Mouse (Mus musculus) large intestine, adult 2 months (tissue): ENCODE measurements at regions not wholly inside any gene's neighbourhood (a gene's known extent, or its start where the extent isn't known, plus 50 kb on each side); places are given as distances from the start of the nearest gene placed in this dataset.

Experiments
- DNase-seq: peaks from one replicate; pipeline ENCODE4 v3.0.0-alpha.2; 2012; ENCODE audit warnings: low read depth, low spot score
- WGBS: fragments of 180-500 bp; shearing (Covaris S2); methylation state at CpG from one replicate; pipeline ENCODE4 v1.1.7; 2018; 5-methylcytosine and 5-hydroxymethylcytosine counted together

DNA sequence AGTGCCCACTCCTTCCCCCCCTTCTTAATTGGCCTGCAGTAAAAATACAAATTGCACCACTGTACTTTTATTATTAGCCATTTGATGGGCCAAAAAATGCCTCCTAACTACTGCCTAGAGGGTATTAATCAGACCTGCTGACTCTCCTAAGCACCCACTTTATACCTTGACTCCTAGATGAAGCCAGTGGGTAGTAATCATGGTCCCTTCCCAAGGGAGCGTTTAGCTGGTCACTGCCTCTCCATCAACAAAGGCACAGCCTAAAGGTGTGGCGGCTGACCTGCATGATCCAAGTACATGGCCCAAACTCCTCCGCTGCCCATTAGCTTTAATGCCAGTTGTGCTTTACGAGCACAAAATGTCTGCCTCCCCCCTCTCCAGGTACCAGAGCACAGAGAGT is 296.9 kb upstream of the Noct start:
- 84% methylated on average over 4 of the region's 4 CpGs for WGBS
- no peak for DNase-seq

GRCm38 (mm10) chr3:50929013-50929412 is 295.2 kb upstream of the Noct start:
- WGBS = 67% methylated on average over 1 of the region's 1 CpGs
- DNase-seq = no peak

DNA sequence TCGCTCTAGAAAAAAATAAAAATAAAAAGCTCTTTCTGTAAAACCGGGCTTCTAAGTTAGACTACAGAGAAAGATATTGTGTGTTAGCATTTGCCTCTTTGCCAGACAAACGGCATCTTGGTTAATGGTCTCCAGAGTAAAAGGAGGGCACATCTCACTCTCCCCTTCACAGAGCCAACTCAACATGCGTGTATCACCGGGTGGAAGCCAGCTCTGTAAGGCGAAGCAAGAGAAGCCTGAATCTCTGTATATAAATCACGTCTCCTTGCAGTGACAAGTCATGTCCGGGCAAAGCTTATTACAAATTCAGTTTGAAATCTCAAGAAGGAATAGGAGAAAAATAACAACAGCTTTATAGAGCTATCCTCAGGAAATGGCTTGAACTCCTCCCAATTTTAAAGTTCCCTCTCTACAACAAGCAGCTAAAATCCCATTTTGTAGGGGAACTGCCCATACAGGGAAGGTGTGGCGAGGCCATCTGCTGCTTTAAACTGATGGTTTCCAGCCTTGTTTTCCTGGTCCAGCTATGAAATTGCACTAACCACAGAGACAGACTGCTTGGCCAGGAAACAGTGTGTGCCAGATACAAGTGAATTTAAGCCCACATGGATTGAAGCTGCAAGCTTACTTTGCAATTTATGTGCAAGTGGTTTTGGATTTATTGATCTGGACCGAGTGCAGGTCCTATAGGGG is 291.7 kb upstream of the Noct start:
- no peak for DNase-seq
- 68% methylated on average over 10 of the region's 10 CpGs for WGBS

DNA sequence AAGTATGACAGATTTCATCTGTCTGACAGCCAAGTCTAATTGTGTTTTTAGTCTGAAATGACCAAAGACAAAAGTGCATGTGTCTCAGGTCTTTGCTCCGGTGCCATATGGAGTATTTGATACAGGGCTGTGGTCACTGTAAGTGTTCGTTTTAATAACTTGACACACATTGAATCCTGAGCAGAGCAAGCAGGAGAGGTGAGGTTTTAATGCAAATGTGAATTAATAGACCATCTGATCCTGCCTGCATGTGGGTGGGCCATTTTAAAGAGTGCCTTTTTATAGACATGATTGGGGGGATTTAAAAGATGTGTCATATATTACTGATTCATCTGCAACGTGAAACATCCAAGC is 291.2 kb upstream of the Noct start:
- WGBS = 71% methylated on average over 3 of the region's 3 CpGs
- DNase-seq = no peak

DNA sequence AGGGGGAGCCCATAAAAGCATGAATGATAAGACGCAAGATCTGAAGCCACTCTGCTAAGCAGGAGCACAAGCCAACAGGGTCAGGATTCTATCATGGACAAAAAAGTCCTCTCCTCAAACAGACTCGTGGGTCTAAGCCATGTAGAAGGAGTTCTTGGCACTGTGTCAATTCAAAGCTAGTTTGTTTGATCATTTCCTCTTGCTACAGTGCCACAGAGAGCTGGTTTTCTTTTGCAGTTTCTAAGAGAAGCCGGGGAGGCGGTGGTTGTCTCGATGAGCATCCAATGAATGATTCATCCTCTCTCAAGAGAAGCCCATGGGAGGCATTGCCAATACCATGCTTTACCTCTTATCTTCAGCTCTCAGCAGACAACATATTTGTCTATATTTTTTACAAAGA is 284.6 kb upstream of the Noct start:
- WGBS = 53% methylated on average over 5 of the region's 5 CpGs
- DNase-seq = no peak

DNA sequence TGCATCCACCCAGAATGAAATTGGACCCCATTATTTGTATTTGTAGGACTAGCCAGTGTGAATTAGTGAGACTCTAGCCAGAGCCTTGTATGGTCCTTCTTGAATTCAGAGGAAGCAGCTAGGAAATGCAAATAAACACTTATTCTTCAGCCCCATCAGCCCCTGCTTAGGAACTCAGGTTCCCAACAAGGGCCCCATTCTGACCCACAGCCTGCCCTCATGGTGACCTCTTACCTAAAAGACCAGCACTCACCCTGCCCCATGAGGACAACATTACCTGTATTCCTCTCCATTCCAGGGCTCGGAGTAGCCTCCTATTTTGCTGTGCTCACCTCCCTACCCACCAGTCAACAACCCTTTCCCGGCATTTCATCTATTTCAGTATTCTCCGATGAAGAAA is 283.6 kb upstream of the Noct start:
- no peak for DNase-seq
- WGBS = 66% methylated on average over 3 of the region's 3 CpGs

- WGBS = 85% methylated on average over 6 of the region's 6 CpGs
Observed at GRCm38 (mm10) chr3:50953456-50953855, 270.8 kb upstream of the Noct start.

GRCm38 (mm10) chr3:50970386-50970785 is 253.9 kb upstream of the Noct start:
- WGBS = 89% methylated on average over 2 of the region's 2 CpGs
- no peak for DNase-seq

More at GRCm38 (mm10) chr3:50953456-50953855, 270.8 kb upstream of the Noct start:
- DNase-seq = no peak

DNA sequence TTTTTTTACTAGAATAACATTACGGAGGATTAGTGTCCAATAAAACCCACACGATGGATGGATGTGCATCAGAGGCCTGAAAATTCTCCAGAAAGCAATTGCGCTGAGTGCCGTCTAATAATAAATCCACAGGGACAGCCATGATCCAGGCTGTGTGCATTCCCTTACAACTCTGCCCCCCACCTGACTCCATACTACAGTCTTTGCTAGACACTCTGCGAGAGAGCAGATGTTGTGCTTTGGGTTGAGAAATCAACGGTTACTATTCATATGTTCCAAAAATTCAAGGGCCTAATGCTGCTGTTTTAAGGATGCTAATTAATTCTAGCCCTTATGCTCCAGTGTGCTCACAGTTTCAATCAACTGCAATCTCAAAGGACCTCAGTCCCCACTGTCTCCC is 251.2 kb upstream of the Noct start:
- WGBS = 83% methylated on average over 6 of the region's 6 CpGs
- DNase-seq = no peak

DNA sequence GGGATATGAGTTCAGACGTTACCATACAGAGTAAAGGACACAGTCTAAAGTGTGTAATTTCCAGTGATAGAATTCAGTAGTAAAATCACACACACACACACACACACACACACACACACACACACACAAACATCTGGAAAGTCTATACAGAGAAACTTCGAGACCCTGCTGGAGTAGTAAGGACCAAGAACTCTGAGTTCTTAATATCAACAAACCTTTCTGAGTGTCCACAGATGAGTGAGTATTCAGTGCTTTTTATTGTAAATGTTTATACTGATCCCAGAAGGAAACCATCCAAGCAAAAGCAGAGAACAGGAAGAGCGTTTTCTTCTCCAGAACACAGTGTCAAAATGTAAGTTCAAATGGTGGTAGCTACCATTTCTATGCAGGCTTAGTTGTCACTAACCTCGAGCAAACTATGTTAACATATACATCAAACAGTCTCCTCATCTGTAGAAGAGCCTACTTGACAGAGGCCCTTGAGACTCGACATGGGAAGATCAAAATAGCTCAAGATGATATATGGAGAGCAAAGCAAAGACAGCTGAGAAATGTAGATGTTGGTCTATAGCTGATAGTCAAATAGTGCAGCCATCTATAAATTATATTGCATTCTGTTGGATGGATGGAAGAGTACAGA is 248.0 kb upstream of the Noct start:
- 61% methylated on average over 5 of the region's 5 CpGs for WGBS

GRCm38 (mm10) chr3:50976818-50977217 is 247.4 kb upstream of the Noct start:
- 23% methylated on average over 6 of the region's 6 CpGs for WGBS
- no peak for DNase-seq

More for the DNA sequence above, 248.0 kb upstream of the Noct start:
- no peak for DNase-seq

DNA sequence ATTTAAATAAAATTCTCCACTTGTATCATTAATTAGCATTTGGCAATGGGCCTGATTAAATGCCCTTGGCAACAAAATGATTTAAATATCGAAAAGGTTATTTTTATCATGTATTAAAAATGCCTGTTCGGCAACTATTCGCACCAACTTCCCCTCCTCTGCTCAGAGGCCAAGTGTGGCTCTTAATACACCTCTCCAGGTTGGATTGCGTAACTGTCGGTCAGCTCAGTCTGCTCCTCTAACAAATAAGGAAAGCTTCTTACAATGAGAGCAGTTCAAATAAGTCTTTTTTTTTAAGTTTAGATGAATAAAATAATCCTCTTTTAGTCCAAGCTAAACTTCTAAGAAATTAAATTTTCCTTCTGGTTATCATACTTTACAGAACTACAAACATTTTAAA is 245.6 kb upstream of the Noct start:
- DNase-seq = no peak
- WGBS = 79% methylated on average over 5 of the region's 5 CpGs

DNA sequence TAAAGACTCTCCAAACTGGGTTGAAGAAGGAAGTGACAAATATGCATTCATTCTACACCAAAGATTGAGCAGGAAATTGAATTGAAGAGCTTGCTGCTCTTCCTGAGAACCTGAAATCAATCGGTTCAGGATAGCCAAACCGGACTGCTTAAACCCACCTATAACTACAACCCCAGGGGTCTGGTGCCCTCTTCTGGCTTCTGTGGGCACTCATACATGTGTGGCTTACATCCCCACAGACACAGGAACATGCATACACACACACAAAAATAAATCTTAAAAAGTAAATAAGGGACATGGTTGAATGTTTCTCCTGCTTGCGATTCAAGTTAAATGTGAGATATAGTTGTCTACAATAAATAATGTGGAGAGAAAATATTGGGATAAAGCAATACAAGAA is 244.7 kb upstream of the Noct start:
- 87% methylated on average over 3 of the region's 3 CpGs for WGBS
- no peak for DNase-seq

DNA sequence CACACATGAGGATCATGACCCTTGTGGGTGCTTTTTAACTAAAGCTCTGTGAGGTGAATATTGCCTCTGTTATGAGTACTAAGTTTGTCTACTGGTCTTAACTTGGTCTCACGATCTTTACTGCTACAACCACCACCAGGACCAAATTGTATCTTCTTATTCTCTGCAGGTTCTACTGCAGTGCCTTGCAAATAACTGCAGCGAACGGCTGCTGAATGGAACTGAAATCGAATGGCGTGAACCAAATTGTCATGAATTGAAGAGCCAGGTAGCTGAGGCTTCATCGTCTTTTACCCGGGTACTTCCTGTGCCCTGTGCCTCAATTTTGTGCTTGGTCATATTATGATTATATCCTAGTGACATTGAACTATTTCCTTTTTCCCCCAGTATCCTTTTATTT is 242.5 kb upstream of the Noct start:
- 94% methylated on average over 7 of the region's 7 CpGs for WGBS

DNA sequence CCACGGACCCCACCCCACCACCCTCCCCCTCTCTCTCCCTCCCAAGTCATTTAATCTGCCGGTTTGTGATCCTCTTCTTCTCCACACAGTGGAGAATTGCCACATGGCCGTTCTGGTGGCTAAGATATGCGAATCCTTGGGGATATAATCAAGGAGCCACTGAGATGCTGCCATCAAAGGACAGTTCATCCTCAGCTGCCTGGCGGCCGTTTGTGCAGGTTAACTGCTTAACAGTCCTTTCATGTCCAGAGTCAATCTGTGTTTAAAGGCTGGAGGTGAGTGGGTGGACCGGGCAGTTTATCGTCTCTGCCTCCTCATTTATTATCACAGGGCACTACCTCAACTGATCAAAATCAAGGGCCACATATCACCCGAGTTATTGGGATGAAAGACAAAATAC is 241.6 kb upstream of the Noct start:
- no peak for DNase-seq
- 21% methylated on average over 9 of the region's 9 CpGs for WGBS

More for the DNA sequence above, 242.5 kb upstream of the Noct start:
- DNase-seq = no peak

- no peak for DNase-seq
- WGBS = 30% methylated on average over 5 of the region's 5 CpGs
Observed at GRCm38 (mm10) chr3:50983126-50983525, 241.1 kb upstream of the Noct start.

- 62% methylated on average over 12 of the region's 12 CpGs for WGBS
- no peak for DNase-seq
Observed at GRCm38 (mm10) chr3:50983962-50984765, 240.1 kb upstream of the Noct start.

GRCm38 (mm10) chr3:50987821-50988220 is 236.4 kb upstream of the Noct start:
- WGBS = 95% methylated on average over 12 of the region's 12 CpGs

DNA sequence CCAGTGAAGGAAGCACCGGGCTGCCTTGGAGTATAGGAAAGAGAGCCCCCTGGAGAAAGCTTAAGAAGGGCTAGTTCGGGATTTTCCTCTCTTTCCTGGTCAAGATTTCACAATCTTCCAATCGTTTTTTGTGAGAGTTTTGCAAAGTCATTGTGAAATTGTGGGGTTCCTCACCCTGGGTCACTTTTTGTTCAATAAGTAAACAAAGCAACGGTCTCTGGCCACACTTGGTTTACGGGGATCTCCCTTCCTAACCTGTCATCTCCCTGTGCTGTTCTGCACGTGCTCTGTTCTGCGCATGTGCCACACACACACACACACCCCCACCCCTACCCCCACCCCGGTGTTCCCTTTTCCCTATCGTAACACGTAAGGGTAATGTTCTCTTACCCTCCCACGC is 233.4 kb upstream of the Noct start:
- 64% methylated on average over 11 of the region's 11 CpGs for WGBS
- no peak for DNase-seq

More at GRCm38 (mm10) chr3:50987821-50988220, 236.4 kb upstream of the Noct start:
- DNase-seq = no peak

DNA sequence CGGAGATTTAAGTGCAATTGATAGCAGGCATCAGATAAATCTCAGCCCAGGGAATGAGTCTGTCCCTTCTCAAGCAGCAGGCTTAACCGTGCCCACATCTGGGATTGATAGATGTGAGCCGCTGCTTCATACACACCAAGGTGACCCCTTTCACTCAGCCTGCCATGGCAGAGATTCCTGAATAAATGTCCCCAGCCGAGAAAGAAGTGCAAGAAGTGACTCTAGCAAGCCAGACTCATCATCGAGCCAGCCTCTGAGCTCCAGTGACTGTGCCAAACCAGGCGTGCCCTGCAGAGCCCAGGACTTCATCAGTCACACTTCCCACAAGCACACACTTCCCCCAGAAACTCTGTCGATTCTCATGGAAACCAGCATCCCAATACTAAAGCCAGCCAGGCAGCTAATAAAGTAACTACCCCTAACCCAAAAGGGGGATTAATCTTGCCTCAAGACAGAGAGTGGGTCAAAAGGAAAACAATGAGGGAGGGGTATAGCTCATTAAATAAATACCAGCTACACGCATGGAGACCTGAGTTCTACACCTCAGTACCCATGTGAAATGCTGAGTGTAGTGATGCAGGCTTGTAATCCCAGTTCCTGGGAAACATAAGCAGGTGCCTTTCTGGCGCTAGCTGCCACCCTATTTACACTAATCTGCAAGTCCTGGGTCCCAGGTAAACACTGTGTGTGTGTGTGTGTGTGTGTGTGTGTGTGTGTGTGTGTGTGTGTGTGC is 231.5 kb upstream of the Noct start:
- DNase-seq = no peak
- 57% methylated on average over 9 of the region's 9 CpGs for WGBS
